Mouse (Mus musculus) E14TG2a.4 (cell line): ENCODE data around the gene Schip1.

Experiments used
- CTCF ChIP-seq: conservative IDR thresholded peaks from 2 replicates; pipeline ENCODE4 v1.5.1; 2014; ENCODE audit warnings: low read length
- NANOG ChIP-seq: IDR thresholded peaks from 2 replicates; pipeline ENCODE4 v1.6.1; 2014; ENCODE audit warnings: borderline replicate concordance, low read length, mixed read lengths
- POU5F1 ChIP-seq: IDR thresholded peaks from 2 replicates; pipeline ENCODE4 v1.6.1; 2014; ENCODE audit warnings: low read length, borderline replicate concordance

DNA sequence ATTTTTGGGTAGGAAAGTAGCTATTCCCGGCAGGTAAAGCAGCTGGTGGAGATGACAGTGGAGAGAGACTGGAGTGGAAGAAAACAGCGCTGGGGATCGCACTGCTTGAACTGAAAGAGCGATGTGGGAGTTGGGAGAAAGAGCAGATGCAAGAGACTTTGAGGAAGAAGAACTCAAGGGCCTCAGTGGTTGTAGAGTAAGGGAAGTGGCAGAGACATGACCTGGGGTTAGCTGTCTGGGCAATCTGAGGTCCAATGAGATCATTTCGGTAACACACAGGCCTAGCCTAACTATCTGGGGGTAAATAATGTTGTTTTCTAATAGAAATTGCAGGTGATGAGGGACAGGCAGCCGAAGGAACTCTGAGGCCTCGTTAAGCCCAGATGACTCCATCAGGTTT is 601.8 kb downstream of the Schip1 start:
- TF ChIP-seq CTCF: no peak
- TF ChIP-seq NANOG: no peak
- no peak for TF ChIP-seq POU5F1
